Mouse (Mus musculus) hindbrain, embryonic 14.5 days (tissue): ENCODE data around the gene Kcnt2. TPM values are rescaled to one million over a fixed set of nuclear protein-coding genes. Genes with fewer than 3 reads are reported as not detected.

Source experiments
- ATAC-seq: fragments of 200-750 bp; cut with Nextera tagmentation; 2 replicates; pipeline ENCODE4 v1.8.0; 2017; ENCODE audit warnings: moderate number of reproducible peaks, mild to moderate bottlenecking, moderate TSS enrichment, moderate library complexity; ENCODE audit not compliant: low FRiP score
- DNase-seq: peaks from one replicate; pipeline ENCODE4 v3.0.0-alpha.2; 2015; ENCODE audit warnings: low spot score
- H3K27ac ChIP-seq: fragments of 300-500 bp; sonication (generic); 2 replicates; pipeline ENCODE4 v1.5.1; 2014; ENCODE audit warnings: mild to moderate bottlenecking, moderate library complexity
- H3K27me3 ChIP-seq: fragments of 300-500 bp; sonication (generic); 2 replicates; pipeline ENCODE4 v1.6.1; 2014; ENCODE audit warnings: mild to moderate bottlenecking, low read length, mixed read lengths; ENCODE audit not compliant: control insufficient read depth, insufficient read depth
- H3K36me3 ChIP-seq: fragments of 300-500 bp; sonication (generic); replicated peaks from 2 replicates; pipeline ENCODE4 v1.6.1; 2014; ENCODE audit not compliant: control insufficient read depth, insufficient read depth
- H3K4me1 ChIP-seq: fragments of 300-500 bp; sonication (generic); replicated peaks from 2 replicates; pipeline ENCODE4 v1.6.1; 2014; ENCODE audit warnings: antibody characterized with exemption, low read length, mixed read lengths; ENCODE audit not compliant: control insufficient read depth, insufficient read depth
- H3K4me2 ChIP-seq: fragments of 300-500 bp; sonication (generic); replicated peaks from 2 replicates; pipeline ENCODE4 v1.6.1; 2014; ENCODE audit warnings: mild to moderate bottlenecking, moderate library complexity
- H3K4me3 ChIP-seq: fragments of 300-500 bp; sonication (generic); replicated peaks from 2 replicates; pipeline ENCODE4 v1.5.1; 2014; ENCODE audit warnings: mild to moderate bottlenecking, low read length
- H3K9ac ChIP-seq: fragments of 300-500 bp; sonication (generic); 2 replicates; pipeline ENCODE4 v1.6.1; 2014
- H3K9me3 ChIP-seq: fragments of 300-500 bp; sonication (generic); 2 replicates; pipeline ENCODE4 v1.6.1; 2016; ENCODE audit warnings: low read length; ENCODE audit not compliant: control insufficient read depth
- WGBS: fragments of 180-500 bp; shearing (Covaris S2); extraction: QIAGEN DNeasy Blood & Tissue Kit; methylation state at CpG from one replicate; pipeline ENCODE4 v1.1.7; 2014; 5-methylcytosine and 5-hydroxymethylcytosine counted together
- polyA plus RNA-seq: library from polyadenylated mRNA; unstranded; fragments of >200 nt; fragmentation: Nextera tagmentation; extraction: Ambion mirVana; gene quantifications from 2 replicates; pipeline ENCODE4 v1.2.1, GENCODE M21; 2014

Gene Kcnt2
- polyA plus RNA-seq, 1 experiment from 2014 or later, result 3.8 TPM

DNA sequence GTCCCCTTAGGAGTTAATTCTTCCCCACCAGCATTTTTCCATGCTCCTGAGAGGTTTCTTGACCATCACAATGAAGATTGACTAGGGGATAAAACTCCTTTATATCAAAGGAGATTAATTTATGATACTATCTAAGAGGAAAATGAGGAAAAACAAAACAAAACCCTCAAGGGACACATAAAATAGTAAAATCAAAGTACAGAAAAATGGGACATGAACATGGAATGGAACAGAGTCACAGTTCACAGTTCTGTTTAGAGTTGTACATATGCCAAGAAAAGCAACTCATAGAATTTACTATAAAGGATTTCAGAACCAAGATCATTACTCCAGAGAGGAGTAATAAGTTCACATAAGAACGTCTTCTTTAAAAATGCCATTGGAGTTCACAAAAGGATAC lies 367.1 kb downstream of the Kcnt2 start:
- WGBS, result 74% methylated on average over 1 of the region's 1 CpGs
- no peaks in the 10 kb centered on the region for H3K36me3 ChIP-seq

GRCm38 (mm10) chr1:140614840-140615239 lies 368.9 kb downstream of the Kcnt2 start:
- no peak overlapping the region for H3K27ac ChIP-seq
- ATAC-seq, result no peak
- no peak overlapping the region for H3K4me2 ChIP-seq
- no peaks in the 10 kb centered on the region for H3K27me3 ChIP-seq
- H3K9ac ChIP-seq, result no peak overlapping the region
- H3K36me3 ChIP-seq, result no peaks in the 10 kb centered on the region
- no peaks in the 10 kb centered on the region for H3K9me3 ChIP-seq
- 88% methylated on average over 2 of the region's 2 CpGs for WGBS
- DNase-seq, result no peak
- no peak overlapping the region for H3K4me3 ChIP-seq
- H3K4me1 ChIP-seq, result no peaks in the 10 kb centered on the region

More for the DNA sequence above, 367.1 kb downstream of the Kcnt2 start:
- no peaks in the 10 kb centered on the region for H3K9me3 ChIP-seq
- H3K4me1 ChIP-seq, result no peaks in the 10 kb centered on the region
- no peaks in the 10 kb centered on the region for H3K27me3 ChIP-seq
- no peak overlapping the region for H3K9ac ChIP-seq
- DNase-seq (no peak), ATAC-seq (no peak)
- H3K4me2 ChIP-seq, result no peak overlapping the region
- H3K27ac ChIP-seq, result no peak overlapping the region
- no peak overlapping the region for H3K4me3 ChIP-seq

- no peak overlapping the region for H3K27ac ChIP-seq
- H3K36me3 ChIP-seq, result no peaks in the 10 kb centered on the region
- H3K4me3 ChIP-seq, result no peak overlapping the region
- DNase-seq, result no peak
- H3K4me2 ChIP-seq, result no peak overlapping the region
- H3K27me3 ChIP-seq, result no peaks in the 10 kb centered on the region
- H3K9me3 ChIP-seq, result no peaks in the 10 kb centered on the region
- no peaks in the 10 kb centered on the region for H3K4me1 ChIP-seq
- no peak for ATAC-seq
- H3K9ac ChIP-seq, result no peak overlapping the region
These were observed 372.2 kb downstream of the Kcnt2 start for GRCm38 (mm10) chr1:140618164-140618563.

GRCm38 (mm10) chr1:140624918-140625317 lies 379.0 kb downstream of the Kcnt2 start:
- H3K4me2 ChIP-seq, result no peak overlapping the region
- H3K9me3 ChIP-seq, result no peaks in the 10 kb centered on the region
- H3K36me3 ChIP-seq, result no peaks in the 10 kb centered on the region
- no peak overlapping the region for H3K9ac ChIP-seq
- H3K27me3 ChIP-seq, result no peaks in the 10 kb centered on the region
- DNase-seq, result no peak
- H3K27ac ChIP-seq, result no peak overlapping the region
- H3K4me1 ChIP-seq, result no peaks in the 10 kb centered on the region
- H3K4me3 ChIP-seq, result no peak overlapping the region
- no peak for ATAC-seq

- ATAC-seq, result no peak
These were observed 413.8 kb downstream of the Kcnt2 start for GRCm38 (mm10) chr1:140659607-140660340.

DNA sequence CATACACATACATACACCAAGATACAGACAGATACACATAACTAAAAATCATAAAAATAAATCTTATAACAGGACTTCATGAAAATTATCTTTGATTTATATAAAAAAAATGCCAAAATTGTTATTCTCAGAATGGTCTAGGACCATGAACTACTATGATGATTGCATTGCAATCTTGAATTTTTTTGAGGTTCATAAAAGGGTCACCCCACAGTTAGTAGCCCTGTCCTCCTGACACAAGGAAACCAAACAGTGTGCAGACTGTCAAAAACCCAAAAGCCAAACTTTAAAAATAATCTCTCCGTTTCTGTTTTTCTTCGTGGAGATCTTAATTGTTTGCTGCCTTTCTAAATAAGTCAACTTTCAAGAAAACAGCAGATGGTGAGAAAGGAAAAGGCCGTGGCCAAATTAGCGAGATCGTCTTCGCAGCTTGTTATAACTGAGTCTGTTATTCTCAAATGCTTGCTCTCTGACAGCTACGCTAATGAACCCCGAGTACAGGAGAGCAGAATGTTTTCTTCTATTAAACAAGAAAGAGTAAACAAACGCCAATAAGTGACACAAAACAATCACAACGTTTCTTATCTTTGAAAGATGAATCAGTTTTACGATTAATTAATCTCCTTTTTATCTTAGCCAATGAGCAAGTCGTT lies 414.9 kb downstream of the Kcnt2 start:
- Histone ChIP-seq H3K4me1 (no peaks in the 10 kb centered on the region), H3K4me3 (peak overlapping the region; percentile 24), H3K27ac (no peak overlapping the region), H3K9ac (peak overlapping the region; percentile 44), H3K36me3 (no peaks in the 10 kb centered on the region), H3K9me3 (no peaks in the 10 kb centered on the region), H3K27me3 (no peaks in the 10 kb centered on the region), H3K4me2 (peak overlapping the region; percentile 50)
- WGBS, result 45% methylated on average over 12 of the region's 12 CpGs
- ATAC-seq (no peak), DNase-seq (peak; percentile 26)

More at GRCm38 (mm10) chr1:140659607-140660340, 413.8 kb downstream of the Kcnt2 start:
- H3K27me3 ChIP-seq, result no peaks in the 10 kb centered on the region
- H3K9ac ChIP-seq, result no peak overlapping the region
- no peak overlapping the region for H3K4me3 ChIP-seq
- DNase-seq, result no peak
- WGBS, result 62% methylated on average over 3 of the region's 3 CpGs
- H3K9me3 ChIP-seq, result no peaks in the 10 kb centered on the region
- no peaks in the 10 kb centered on the region for H3K36me3 ChIP-seq
- H3K4me1 ChIP-seq, result no peaks in the 10 kb centered on the region
- H3K27ac ChIP-seq, result no peak overlapping the region
- H3K4me2 ChIP-seq, result no peak overlapping the region

- H3K4me1 ChIP-seq, result no peaks in the 10 kb centered on the region
- peak overlapping the region; percentile 44 for H3K9ac ChIP-seq
- H3K4me2 ChIP-seq, result peak overlapping the region; percentile 50
- H3K27ac ChIP-seq, result no peak overlapping the region
- no peaks in the 10 kb centered on the region for H3K27me3 ChIP-seq
- ATAC-seq (peak; percentile 76; the same call in 1 of the 2 replicates), DNase-seq (peak; percentile 80)
- peak overlapping the region; percentile 24 for H3K4me3 ChIP-seq
- H3K36me3 ChIP-seq, result no peaks in the 10 kb centered on the region
- WGBS, result 26% methylated on average over 3 of the region's 3 CpGs
- no peaks in the 10 kb centered on the region for H3K9me3 ChIP-seq
These were observed 415.4 kb downstream of the Kcnt2 start for GRCm38 (mm10) chr1:140661404-140661787.

Other genes with a start within 250 kb of the Kcnt2 start
- 22.2 and 22.8 TPM in 2 replicates for gene Cfh, start 62.4 kb upstream of the Kcnt2 start, polyA plus RNA-seq